Mouse (Mus musculus) MEL-GATA-1-ER (cell line): ENCODE results near the gene Dcaf10.
"Not testable (repeated sequence)": the region's sequence is repeated elsewhere in the genome, so short reads cannot be mapped to it uniquely, and the experiment has no call there.

Experiments
- DNase-seq: peaks from one replicate; pipeline ENCODE4 v3.0.0-alpha.2; 2012; ENCODE audit warnings: low read depth; ENCODE audit errors: extremely low read depth

Dcaf10 gene

DNA sequence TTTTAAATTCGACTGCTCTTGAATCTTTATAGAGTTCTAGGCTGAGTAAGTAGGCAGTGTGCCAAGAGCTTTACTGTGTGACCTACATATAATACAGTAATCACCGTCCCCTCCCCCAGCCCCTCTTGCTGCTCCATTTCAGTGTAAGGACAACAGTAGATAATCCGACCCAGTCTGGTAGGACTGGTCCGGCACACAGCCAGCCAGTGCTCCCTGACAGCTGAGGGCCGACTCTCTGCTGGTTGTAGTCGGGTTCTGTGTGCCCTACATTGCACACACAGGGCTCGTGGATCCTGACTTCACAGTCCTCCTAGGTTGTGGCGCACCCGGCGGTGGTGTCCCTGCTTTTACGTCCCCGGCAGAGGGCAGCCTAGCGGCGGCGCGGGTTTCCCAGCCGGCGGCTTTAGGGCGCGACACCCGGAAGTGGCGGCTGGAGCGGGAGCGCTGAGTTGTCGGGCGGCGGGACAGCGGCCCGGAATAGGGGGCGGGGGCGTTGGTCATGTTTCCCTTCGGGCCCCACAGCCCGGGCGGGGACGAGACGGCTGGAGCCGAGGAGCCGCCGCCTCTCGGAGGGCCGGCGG, at the start of gene Dcaf10:
Gene Dcaf10 (plus strand): TSS at position 433 of the 581 bp plus-strand sequence.
- peak; percentile 74 for DNase-seq

DNA sequence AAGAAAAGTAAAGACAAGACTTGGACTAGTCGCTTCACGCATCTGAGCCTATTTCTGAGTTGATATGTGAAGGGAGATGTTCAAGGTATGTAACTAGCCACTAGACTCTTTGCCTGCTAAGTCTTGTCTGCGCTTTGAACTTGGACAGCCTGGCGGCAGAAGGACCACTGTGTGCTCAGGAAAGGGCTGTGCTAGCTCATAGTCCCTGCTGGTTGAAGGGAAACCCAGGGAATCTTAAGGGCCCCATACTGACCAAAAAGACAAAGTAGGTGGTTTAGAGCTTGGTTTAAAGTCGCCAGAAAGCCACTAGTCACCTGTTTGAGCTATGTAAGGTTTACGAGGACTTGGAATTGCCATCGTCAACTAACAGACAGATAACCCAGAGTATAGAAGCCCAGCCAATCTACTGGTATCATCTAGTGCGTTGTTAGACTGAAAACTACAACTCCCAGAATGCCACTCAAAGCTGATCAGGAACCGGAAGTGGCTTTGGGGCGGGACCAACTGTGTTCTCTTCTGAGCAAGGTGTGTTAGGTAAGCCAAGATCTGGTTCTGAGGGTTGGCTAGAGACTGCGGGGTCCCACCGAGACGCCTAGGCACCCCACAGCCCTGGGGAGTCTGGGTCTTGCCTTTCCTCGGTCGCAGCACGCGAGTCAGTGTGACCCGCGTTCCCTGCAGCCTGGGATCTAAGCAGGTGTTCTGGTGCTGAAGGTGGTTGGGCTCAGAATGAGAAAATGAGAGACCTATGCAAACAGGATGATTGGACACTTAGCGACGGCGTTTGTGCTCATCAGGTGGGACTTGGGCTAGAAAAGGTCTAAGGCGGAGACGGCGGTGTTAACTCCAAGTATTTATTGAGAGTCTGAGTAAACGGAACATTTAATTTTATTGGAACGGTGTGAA, 45.0 kb upstream of the Dcaf10 start, which contains the start of gene Trmt10b:
Gene Trmt10b (plus strand): TSS at position 466 of the 903 bp plus-strand sequence.
- DNase-seq, result peak; percentile 67

DNA sequence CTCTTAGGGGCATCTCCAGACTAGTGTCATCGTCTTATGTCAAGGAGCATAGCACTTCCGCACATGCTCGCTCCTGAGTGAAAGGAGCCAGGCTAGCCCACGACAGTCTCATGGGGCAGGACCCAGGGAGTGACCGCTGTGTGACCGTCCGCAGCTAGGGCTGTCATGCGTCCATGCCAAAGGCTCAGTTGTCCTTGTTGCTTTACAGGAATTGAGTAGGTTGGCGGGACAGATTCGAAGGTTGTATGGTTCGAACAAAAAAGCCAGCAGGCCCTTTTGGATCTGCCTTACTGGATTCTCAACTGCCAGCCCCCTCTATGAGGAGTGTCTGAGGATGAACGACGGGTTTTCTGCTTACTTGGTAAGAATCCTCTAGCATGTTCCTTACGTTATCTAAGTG, 36.4 kb upstream of the Dcaf10 start:
- no peak for DNase-seq

DNA sequence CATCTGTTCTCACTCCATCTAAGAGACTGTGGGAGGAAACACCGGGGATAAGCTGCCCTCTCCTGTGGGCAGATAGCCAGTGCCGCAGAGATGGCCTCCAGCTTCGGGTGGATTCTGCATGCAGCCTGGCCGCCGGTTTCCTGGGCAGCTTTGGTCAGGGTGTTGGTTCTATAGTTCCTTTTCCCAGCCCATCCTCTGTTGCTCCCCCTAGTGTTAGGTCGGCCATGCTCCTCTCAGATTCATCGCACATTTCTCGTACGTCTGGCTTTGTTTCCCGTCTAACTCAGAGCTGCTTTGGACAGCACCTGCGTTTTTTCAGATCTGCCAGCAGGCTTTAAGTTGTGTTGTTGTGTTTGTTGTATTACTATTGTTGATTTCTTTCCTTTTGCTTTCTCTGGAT, 33.9 kb upstream of the Dcaf10 start:
- no peak for DNase-seq

DNA sequence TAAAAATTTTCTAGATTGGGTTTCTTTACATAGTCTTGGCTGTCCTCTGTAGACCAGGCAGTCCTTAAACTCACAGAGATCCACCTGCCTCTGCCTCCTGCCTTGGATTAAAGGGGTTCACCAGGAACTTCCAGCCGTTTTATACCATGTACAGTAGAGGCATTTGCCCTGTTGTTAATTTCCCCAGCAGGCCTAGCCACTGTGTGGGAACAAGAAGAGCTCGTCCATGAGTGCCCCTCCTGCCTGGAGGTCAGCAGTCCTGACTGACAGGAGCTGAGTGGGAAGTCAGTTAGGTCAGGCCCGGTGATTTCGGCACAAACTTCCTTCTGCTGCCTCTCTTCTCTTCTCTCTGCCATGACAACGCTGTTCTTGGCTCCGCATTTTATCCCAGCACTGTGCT, 33.3 kb upstream of the Dcaf10 start:
- no peak for DNase-seq

DNA sequence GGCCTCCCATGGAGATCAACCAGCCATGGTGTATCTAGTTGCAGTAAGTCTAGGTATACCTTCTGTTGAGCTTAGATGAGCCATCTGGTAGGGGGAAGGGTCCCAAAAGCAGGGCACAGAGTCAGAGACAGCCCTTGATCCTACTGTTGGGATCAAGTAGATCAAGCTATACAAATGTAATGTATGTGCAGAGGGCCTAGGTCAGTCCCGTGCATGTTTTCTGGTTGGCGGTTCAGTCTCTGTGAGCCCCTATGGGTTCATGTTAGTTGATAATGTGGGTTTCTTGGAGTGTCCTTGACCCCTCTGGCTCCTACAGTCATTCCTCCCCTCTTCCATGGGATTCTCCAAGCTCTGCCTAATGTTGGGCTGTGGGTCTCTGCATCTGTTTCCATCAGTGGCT, 30.8 kb upstream of the Dcaf10 start:
- DNase-seq, result no peak

DNA sequence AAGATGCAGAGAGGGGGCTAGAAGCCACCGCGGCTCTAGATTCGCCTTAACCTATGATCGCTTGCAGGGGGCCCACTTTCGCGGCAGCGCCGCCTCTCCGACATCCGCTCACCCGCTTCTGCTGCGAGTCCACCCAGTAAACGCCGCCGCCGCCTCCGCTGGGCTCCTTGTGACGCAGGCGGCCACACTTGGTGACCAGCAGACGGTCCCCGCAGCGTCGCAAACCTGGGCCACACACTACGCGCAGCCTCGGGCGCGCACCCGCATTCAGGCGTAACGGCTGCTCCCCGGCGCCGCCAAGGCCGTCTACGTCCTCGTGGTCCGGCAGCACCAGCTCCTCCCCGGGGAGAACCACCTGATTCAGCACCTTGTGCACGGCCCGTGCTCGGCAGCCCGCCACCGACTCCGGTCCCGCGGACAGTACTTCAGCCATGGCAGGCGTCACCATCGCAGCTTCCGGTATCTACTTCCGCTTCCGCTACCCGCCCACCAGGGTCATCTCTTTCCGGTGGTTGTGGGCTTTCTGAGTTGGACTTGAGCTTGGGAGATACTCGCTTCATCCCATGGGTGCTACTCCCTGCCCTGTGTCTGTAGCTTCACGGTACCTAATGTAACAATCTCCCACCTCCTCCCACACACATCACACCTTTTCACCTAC, 21.6 kb upstream of the Dcaf10 start:
- DNase-seq, result peak; percentile 60

DNA sequence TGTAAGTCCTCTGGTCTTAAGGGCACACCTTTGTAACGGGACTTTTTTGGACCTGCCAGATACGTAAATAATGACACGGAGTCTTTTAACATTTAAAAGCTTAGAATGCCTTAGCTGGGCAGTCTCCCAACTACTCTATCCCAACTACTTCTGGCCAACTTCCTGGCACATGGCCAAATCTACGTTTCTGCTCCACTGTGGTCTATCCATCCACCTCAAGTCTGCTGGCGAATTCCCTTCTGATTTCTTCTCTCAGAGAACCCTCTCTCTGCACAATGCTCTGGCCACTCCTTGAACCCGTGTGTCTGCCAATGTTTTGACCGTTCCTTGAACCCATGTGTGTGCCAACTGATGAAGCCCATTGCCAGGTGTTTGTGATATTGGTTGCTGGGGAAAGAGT, 10.8 kb upstream of the Dcaf10 start:
- no peak for DNase-seq

DNA sequence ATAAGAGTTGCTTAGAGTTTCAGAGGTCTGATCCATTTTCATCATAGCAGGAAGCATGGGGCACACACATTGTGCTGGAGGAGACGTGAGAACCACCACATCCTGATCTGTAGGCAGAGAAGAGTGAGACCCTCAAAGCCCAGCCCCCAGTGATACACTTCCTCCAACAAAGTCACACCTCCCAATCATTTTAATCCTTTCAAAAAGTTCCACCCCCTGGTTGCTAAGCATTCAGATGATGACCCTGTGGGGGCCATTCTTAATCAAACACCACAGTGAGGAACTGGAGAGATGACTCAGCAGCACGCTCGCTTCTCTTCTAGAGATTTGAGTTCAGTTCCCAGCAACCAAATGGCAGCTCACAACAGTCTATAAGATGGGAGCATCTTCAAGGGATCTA, 9.4 kb upstream of the Dcaf10 start:
- DNase-seq, result peak; percentile 64

DNA sequence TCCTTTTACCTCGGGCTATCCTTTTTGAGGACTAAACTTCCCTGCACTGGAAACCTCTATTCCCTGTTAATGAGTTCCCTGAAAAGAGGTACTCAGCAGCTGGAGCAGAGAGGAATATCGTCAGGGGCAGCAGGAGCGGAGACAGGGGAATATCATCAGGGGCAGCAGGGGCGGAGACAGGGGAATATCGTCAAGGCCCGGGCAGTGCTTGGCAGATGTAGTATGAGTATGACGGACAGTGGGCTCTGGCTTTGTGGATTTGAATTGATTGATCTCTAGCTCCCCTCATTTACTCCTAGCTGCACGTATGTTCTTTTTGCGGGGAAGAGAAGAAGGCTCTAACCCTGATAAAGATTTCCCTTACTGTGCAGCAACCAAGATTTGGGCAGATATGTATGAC, 675 bp upstream of the Dcaf10 start:
- DNase-seq, result no peak

DNA sequence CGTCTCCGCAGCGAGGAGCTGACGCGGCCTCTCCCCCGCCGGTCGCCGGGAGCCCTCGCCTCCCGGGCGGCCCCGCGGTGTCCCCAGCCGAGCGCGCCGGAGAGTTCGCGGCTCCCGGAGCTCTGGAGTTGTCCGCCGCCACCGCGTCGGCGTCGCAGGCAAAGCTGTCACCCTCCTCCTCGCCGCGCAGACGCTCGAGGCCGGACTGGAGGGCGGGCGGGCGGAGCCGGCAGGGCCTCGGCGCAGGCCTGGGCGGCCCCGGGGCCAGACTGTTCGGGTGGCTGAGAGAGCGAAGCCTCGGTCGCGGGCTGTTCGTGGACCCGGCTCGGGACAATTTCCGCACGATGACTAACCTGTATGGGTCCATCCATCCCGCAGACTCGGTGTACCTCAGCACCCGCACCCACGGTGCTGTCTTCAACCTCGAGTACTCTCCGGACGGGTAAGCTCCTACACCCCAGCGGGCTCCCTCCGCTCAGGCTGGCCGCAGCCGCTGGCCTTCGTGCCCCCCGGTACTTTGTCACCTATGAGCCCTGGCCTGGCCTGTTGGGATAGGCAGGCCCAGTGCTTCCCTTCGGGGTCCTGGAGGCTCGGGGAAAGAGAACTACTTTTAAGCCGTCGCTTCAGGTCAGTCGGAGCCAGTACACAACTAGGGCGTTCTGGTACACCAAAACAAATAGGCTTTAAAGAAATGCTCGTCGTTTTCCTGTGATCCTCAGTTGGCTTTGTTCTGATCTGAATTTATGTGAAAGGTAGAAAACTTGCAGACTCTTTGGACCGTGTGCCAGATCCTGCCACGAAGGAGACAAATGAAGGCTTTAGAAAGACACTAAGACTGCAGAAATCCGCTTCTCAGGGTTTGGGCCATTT, 620 bp downstream of the Dcaf10 start, which contains the start of gene Exosc3:
Gene Exosc3 (minus strand): TSS at position 447 of the 870 bp plus-strand sequence.
- peak; percentile 28 for DNase-seq

DNA sequence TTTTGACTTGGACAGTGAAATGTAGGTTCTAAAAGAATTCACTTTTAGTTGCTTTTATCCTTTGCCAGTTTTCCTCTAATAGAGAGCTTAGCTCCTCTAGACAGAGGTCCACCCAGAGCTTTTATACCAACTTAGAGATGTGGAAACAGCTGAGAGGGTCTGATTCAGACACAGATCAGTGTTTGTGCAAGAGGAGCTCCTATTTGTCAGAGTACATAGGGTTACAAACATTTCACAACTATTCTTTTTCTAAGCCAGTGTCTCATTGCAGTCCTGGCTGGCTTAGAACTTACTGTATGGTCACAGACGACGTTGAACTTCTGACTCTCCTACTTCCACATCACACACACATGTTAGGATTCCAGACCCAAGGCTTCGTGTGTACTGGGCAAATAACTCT, 14.8 kb downstream of the Dcaf10 start:
- no peak for DNase-seq

DNA sequence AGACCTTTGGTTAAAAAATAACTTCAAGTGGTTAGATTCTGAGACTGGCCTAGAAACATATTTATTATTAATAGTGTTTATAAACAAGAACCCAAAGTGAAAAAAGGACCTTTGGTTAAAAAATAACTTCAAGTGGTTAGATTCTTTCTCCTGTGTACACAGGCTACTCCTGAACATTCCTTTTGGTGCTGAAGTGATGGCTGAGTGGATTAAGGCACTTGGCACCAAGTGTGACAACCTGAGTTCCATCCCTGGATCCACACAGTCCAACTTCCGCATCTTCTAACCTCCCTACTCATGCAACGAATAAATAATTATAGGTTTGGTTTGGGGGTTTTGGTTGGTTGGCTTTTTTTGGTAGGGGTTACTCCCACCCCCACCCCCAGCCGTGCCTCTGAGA, 29.4 kb downstream of the Dcaf10 start:
- no peak for DNase-seq

DNA sequence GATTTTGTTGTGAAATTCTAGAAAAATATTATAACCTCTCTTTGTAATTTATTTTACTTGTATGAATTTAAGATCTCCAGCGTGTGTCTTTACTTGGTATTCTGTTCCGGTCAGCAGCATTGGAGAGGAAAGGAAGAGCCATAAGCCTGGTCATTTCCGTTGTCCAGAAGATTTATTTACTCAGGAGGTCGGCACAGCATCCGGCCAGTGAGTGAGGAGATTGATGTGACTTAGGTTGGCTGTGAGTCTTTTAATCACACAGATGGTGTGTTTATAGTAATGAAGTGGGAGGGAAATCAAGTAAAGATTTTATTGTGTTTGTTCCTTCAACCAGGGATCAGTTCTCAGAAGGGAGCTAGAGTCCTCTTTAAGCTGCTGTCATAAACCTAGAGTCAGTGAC, 33.0 kb downstream of the Dcaf10 start:
- DNase-seq, result no peak

DNA sequence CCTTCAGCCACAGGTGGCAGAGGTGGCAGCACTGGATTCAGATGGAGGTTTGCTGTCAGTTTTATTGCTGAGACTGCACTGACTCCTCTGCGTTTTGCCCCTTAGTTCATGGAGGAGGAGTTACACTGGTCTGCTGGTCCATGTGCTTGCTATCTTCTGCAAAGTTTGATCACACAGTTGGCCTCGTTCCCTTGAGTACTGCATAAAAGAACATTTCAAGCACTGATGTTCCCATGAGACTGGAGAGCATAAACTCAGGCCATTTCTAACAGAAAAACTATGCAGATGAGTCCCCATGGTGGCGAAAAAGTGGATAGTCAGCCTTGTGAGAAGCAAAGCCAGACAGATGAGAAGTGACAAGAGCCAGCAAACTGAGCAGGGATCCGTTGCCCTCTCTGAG, 34.7 kb downstream of the Dcaf10 start:
- no peak for DNase-seq

DNA sequence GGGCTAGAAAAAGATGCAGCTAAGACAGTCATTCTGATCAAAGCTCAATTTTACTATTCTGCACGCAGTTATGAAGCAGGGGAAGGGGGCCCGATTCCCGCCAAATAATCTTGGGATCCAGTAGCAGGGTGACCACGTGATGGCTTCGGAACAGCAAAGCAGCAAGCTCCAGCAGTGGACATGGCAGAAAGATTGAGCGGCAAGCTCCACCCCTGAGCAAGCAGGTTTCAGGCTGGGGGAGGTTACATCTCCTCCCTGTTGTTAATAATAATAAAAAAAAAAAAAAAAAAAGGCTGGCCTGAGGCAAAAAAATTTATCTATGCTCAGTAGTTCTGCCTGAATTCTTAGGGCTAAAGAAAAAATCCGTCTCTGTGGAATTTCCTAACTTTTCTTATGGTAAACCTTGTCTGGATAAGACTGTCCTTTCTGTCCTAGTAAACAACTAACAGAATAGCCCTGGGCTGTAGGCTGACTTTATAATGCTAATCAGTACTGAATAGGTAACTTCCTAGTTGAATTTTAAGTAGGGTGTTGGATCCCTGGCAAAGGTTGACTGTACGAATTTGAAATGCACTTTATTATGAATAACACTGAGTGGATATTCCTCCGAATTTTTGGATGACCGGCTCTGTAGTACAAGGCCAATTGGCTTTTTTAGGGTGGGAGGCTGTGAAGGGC, 39.1 kb downstream of the Dcaf10 start:
- DNase-seq, result not testable (repeated sequence)

DNA sequence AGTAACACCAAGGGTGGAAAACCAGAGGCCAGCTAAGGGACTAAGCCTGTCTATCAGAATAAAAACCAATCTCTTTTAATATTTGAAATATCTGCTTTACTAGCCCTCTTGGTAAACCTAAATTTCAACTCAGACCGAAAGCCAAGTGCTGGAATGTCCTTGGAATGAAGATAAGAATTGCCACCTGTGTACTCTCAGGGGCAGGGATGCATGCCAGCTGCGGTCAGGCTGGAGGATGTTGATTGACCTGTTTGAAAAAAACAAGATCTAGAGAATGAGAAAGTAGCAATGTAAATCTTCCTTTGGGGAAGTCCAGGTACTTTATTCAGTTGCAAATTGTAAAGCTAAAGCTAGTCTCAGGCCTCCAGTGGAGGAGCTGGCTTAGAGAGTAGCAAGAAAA, 40.2 kb downstream of the Dcaf10 start:
- not testable (repeated sequence) for DNase-seq

DNA sequence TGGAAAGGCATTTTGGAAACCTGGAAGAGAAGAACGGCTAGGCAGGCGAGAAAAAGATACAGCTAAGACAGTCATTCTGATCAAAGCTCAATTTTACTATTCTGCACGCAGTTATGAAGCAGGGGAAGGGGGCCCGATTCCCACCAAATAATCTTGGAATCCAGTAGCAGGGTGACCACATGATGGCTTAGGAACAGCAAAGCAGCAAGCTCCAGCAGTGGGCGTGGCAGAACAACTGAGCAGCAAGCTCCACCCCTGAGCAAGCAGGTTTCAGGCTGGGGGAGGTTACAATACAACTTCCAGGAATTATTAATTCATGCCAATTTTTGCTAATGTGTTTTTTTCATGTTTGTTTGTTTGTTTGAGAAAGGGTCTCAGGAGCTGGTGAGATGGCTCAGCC, 45.4 kb downstream of the Dcaf10 start:
- not testable (repeated sequence) for DNase-seq

DNA sequence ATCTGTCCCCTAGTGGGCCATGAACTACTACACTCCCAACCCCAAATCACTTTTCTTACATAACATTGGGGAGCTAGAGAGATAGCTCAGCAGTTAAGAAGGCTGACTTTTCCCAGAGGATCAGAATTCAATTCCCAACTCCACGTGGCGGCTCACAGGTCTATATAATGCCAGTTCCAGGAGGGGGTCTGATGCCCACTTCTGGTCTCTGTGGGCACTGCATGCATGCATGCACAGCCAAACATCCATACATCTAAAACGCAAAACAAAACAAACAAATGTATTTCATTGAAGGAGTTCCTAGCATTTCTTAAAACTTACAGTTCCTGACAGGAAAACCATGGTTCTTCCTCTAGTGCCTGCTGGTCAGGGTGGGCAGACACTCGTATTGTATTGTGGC, 50.2 kb downstream of the Dcaf10 start:
- no peak for DNase-seq

DNA sequence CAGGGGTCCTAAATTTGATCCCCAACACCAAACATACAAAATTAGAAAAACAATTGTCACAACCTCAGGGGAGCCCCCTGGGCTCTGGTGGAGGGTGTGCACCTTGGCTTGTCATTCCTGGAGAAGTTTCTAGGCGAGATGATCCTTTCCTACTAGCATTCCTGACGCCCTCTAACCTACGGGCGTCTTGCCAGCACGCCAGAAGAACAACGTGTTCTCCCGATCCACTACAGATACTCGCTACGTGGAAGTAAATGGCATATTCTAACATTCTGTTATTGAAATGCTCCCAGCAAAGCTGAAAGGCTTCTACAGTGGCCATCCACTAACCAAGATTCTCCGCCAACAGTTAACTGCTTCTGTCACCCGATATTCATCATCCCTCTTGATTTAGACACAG, 50.7 kb downstream of the Dcaf10 start:
- DNase-seq, result no peak

DNA sequence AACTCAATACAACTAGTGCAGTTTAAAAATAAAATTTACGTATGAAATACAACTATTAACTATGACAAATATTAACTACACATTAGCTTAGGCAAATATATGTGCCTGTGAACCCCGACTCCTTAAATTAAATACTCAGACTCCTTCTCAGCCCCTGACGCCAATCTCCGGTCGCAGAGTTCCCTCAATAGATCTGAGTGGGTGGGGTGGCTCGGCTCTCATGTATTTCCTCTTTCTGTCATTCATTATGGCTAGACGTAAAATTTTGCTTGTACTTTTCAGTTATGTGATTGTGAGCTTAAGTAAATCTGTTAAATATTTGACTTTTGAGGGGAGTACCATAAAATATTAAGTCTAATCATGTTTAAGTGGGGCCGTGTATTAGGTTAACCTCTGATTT, 51.1 kb downstream of the Dcaf10 start:
- DNase-seq, result peak; percentile 43
